Mouse (Mus musculus): ENCODE measurements around the gene Ngp. TPM values are rescaled to one million over a fixed set of nuclear protein-coding genes. Genes with fewer than 3 reads are reported as not detected.
A peak's percentile ranks its signal among the peaks of the same experiment; 100 is the strongest.

The Ngp gene
- polyA plus RNA-seq, 1 experiment: not detected

- TF ChIP-seq CTCF (IDR thresholded peaks at IDR 0.05; ENCODE audit: borderline replicate concordance, insufficient read depth, low read length) (peak; percentile 58; the same call in 1 of the 2 replicates), POLR2A (IDR thresholded peaks at IDR 0.05; ENCODE audit: low read depth, low read length) (no peak)
- H3K27ac ChIP-seq (ENCODE audit: insufficient read depth, low read length): no peak overlapping the region
- no peaks in the 10 kb centered on the region for H3K4me1 ChIP-seq (ENCODE audit: control insufficient read depth, insufficient read depth, low read length)
- no peak overlapping the region for H3K4me3 ChIP-seq (ENCODE audit: insufficient read depth, low read length)
Observed at GRCm38 (mm10) chr9:110413785-110414184, 5.8 kb upstream of the Ngp start.

- no peak for TF ChIP-seq POLR2A (IDR thresholded peaks at IDR 0.05; ENCODE audit: low read depth, low read length)
- TF ChIP-seq CTCF (IDR thresholded peaks at IDR 0.05; ENCODE audit: borderline replicate concordance, insufficient read depth, low read length): no peak
- H3K4me1 ChIP-seq (ENCODE audit: control insufficient read depth, insufficient read depth, low read length): no peaks in the 10 kb centered on the region
- H3K27ac ChIP-seq (ENCODE audit: insufficient read depth, low read length): no peak overlapping the region
Observed at GRCm38 (mm10) chr9:110431241-110431640, 11.7 kb downstream of the Ngp start.

GRCm38 (mm10) chr9:110433045-110433444 is 13.5 kb downstream of the Ngp start:
- Histone ChIP-seq H3K4me1 (ENCODE audit: control insufficient read depth, insufficient read depth, low read length) (no peaks in the 10 kb centered on the region), H3K27ac (ENCODE audit: insufficient read depth, low read length) (no peak overlapping the region), H3K4me3 (ENCODE audit: insufficient read depth, low read length) (no peak overlapping the region)
- TF ChIP-seq CTCF (IDR thresholded peaks at IDR 0.05; ENCODE audit: borderline replicate concordance, insufficient read depth, low read length): no peak
- no peak for TF ChIP-seq POLR2A (IDR thresholded peaks at IDR 0.05; ENCODE audit: low read depth, low read length)

More at GRCm38 (mm10) chr9:110431241-110431640, 11.7 kb downstream of the Ngp start:
- no peak overlapping the region for H3K4me3 ChIP-seq (ENCODE audit: insufficient read depth, low read length)

GRCm38 (mm10) chr9:110436041-110436440 is 16.5 kb downstream of the Ngp start:
- no peaks in the 10 kb centered on the region for H3K4me1 ChIP-seq (ENCODE audit: control insufficient read depth, insufficient read depth, low read length)
- H3K4me3 ChIP-seq (ENCODE audit: insufficient read depth, low read length): no peak overlapping the region
- TF ChIP-seq CTCF (IDR thresholded peaks at IDR 0.05; ENCODE audit: borderline replicate concordance, insufficient read depth, low read length): no peak
- no peak for TF ChIP-seq POLR2A (IDR thresholded peaks at IDR 0.05; ENCODE audit: low read depth, low read length)
- H3K27ac ChIP-seq (ENCODE audit: insufficient read depth, low read length): no peak overlapping the region

- Histone ChIP-seq H3K4me1 (ENCODE audit: control insufficient read depth, insufficient read depth, low read length) (no peaks in the 10 kb centered on the region), H3K4me3 (ENCODE audit: insufficient read depth, low read length) (no peak overlapping the region), H3K27ac (ENCODE audit: insufficient read depth, low read length) (no peak overlapping the region)
- TF ChIP-seq POLR2A (IDR thresholded peaks at IDR 0.05; ENCODE audit: low read depth, low read length): no peak
- TF ChIP-seq CTCF (IDR thresholded peaks at IDR 0.05; ENCODE audit: borderline replicate concordance, insufficient read depth, low read length): no peak
Observed at GRCm38 (mm10) chr9:110440049-110440448, 20.5 kb downstream of the Ngp start.

GRCm38 (mm10) chr9:110440559-110440958 is 21.0 kb downstream of the Ngp start:
- Histone ChIP-seq H3K4me1 (ENCODE audit: control insufficient read depth, insufficient read depth, low read length) (no peaks in the 10 kb centered on the region), H3K27ac (ENCODE audit: insufficient read depth, low read length) (no peak overlapping the region), H3K4me3 (ENCODE audit: insufficient read depth, low read length) (no peak overlapping the region)
- TF ChIP-seq CTCF (IDR thresholded peaks at IDR 0.05; ENCODE audit: borderline replicate concordance, insufficient read depth, low read length) (no peak), POLR2A (IDR thresholded peaks at IDR 0.05; ENCODE audit: low read depth, low read length) (no peak)

- Histone ChIP-seq H3K27ac (ENCODE audit: insufficient read depth, low read length) (no peak overlapping the region), H3K4me1 (ENCODE audit: control insufficient read depth, insufficient read depth, low read length) (no peaks in the 10 kb centered on the region), H3K4me3 (ENCODE audit: insufficient read depth, low read length) (no peak overlapping the region)
- no peak for TF ChIP-seq CTCF (IDR thresholded peaks at IDR 0.05; ENCODE audit: borderline replicate concordance, insufficient read depth, low read length)
- no peak for TF ChIP-seq POLR2A (IDR thresholded peaks at IDR 0.05; ENCODE audit: low read depth, low read length)
Observed at GRCm38 (mm10) chr9:110448356-110448755, 28.8 kb downstream of the Ngp start.

GRCm38 (mm10) chr9:110448857-110449617 is 29.5 kb downstream of the Ngp start:
- TF ChIP-seq CTCF (IDR thresholded peaks at IDR 0.05; ENCODE audit: borderline replicate concordance, insufficient read depth, low read length) (0 out of 2 replicates have a peak, but pooled peaks have one; percentile 3), POLR2A (IDR thresholded peaks at IDR 0.05; ENCODE audit: low read depth, low read length) (no peak)
- no peak overlapping the region for H3K27ac ChIP-seq (ENCODE audit: insufficient read depth, low read length)
- H3K4me3 ChIP-seq (ENCODE audit: insufficient read depth, low read length): no peak overlapping the region
- no peaks in the 10 kb centered on the region for H3K4me1 ChIP-seq (ENCODE audit: control insufficient read depth, insufficient read depth, low read length)

GRCm38 (mm10) chr9:110452523-110452922 is 33.0 kb downstream of the Ngp start:
- H3K4me3 ChIP-seq (ENCODE audit: insufficient read depth, low read length): no peak overlapping the region
- TF ChIP-seq POLR2A (IDR thresholded peaks at IDR 0.05; ENCODE audit: low read depth, low read length) (no peak), CTCF (IDR thresholded peaks at IDR 0.05; ENCODE audit: borderline replicate concordance, insufficient read depth, low read length) (no peak)
- no peaks in the 10 kb centered on the region for H3K4me1 ChIP-seq (ENCODE audit: control insufficient read depth, insufficient read depth, low read length)
- H3K27ac ChIP-seq (ENCODE audit: insufficient read depth, low read length): no peak overlapping the region

GRCm38 (mm10) chr9:110457926-110458325 is 38.4 kb downstream of the Ngp start:
- Histone ChIP-seq H3K27ac (ENCODE audit: insufficient read depth, low read length) (no peak overlapping the region), H3K4me1 (ENCODE audit: control insufficient read depth, insufficient read depth, low read length) (no peaks in the 10 kb centered on the region), H3K4me3 (ENCODE audit: insufficient read depth, low read length) (no peak overlapping the region)
- TF ChIP-seq CTCF (IDR thresholded peaks at IDR 0.05; ENCODE audit: borderline replicate concordance, insufficient read depth, low read length): no peak
- no peak for TF ChIP-seq POLR2A (IDR thresholded peaks at IDR 0.05; ENCODE audit: low read depth, low read length)

Measured in embryonic fibroblast, embryonic 13.5 days (primary cell).